Mouse (Mus musculus) hindbrain, embryonic 11.5 days (tissue): ENCODE data around the gene Eif1. TPM values are rescaled to one million over a fixed set of nuclear protein-coding genes. Genes with fewer than 3 reads are reported as not detected.

Source experiments
- ATAC-seq: fragments of 200-750 bp; cut with Nextera tagmentation; 2 replicates; pipeline ENCODE4 v1.8.0; 2017; ENCODE audit warnings: mild to moderate bottlenecking, moderate TSS enrichment, moderate library complexity; ENCODE audit not compliant: low FRiP score
- DNase-seq: peaks from one replicate; pipeline ENCODE4 v3.0.0-alpha.2; 2015; ENCODE audit warnings: low spot score
- H3K27ac ChIP-seq: fragments of 300-500 bp; sonication (generic); 2 replicates; pipeline ENCODE4 v1.5.1; 2014; ENCODE audit warnings: mild to moderate bottlenecking, low read depth, low read length
- H3K27me3 ChIP-seq: fragments of 300-500 bp; sonication (generic); 2 replicates; pipeline ENCODE4 v1.6.1; 2014; ENCODE audit warnings: mild to moderate bottlenecking, low read length, moderate library complexity, mixed read lengths; ENCODE audit not compliant: control insufficient read depth, insufficient read depth
- H3K36me3 ChIP-seq: fragments of 300-500 bp; sonication (generic); 2 replicates; pipeline ENCODE4 v1.6.1; 2014; ENCODE audit warnings: mild to moderate bottlenecking, low read length, moderate library complexity, mixed read lengths; ENCODE audit not compliant: control insufficient read depth, insufficient read depth
- H3K4me1 ChIP-seq: fragments of 300-500 bp; sonication (generic); replicated peaks from 2 replicates; pipeline ENCODE4 v1.6.1; 2014; ENCODE audit warnings: low read length, mixed read lengths; ENCODE audit not compliant: control insufficient read depth, insufficient read depth
- H3K4me2 ChIP-seq: fragments of 300-500 bp; sonication (generic); replicated peaks from 2 replicates; pipeline ENCODE4 v1.6.1; 2014; ENCODE audit warnings: mild to moderate bottlenecking, low read depth, low read length
- H3K4me3 ChIP-seq: fragments of 300-500 bp; sonication (generic); 2 replicates; pipeline ENCODE4 v1.5.1; 2014; ENCODE audit warnings: low read depth, low read length
- H3K9ac ChIP-seq: fragments of 300-500 bp; sonication (generic); 2 replicates; pipeline ENCODE4 v1.6.1; 2014; ENCODE audit warnings: low read depth, low read length
- H3K9me3 ChIP-seq: fragments of 300-500 bp; sonication (generic); 2 replicates; pipeline ENCODE4 v1.6.1; 2016; ENCODE audit warnings: low read length; ENCODE audit not compliant: control insufficient read depth
- WGBS: fragments of 180-500 bp; shearing (Covaris S2); extraction: QIAGEN DNeasy Blood & Tissue Kit; methylation state at CpG from one replicate; pipeline ENCODE4 v1.1.7; 2014; 5-methylcytosine and 5-hydroxymethylcytosine counted together
- polyA plus RNA-seq: library from polyadenylated mRNA; unstranded; fragments of >200 nt; fragmentation: Nextera tagmentation; extraction: Ambion mirVana; gene quantifications from 2 replicates; pipeline ENCODE4 v1.2.1, GENCODE M21; 2014

The Eif1 gene
- 1,709 and 1,853 TPM in 2 replicates for polyA plus RNA-seq

DNA sequence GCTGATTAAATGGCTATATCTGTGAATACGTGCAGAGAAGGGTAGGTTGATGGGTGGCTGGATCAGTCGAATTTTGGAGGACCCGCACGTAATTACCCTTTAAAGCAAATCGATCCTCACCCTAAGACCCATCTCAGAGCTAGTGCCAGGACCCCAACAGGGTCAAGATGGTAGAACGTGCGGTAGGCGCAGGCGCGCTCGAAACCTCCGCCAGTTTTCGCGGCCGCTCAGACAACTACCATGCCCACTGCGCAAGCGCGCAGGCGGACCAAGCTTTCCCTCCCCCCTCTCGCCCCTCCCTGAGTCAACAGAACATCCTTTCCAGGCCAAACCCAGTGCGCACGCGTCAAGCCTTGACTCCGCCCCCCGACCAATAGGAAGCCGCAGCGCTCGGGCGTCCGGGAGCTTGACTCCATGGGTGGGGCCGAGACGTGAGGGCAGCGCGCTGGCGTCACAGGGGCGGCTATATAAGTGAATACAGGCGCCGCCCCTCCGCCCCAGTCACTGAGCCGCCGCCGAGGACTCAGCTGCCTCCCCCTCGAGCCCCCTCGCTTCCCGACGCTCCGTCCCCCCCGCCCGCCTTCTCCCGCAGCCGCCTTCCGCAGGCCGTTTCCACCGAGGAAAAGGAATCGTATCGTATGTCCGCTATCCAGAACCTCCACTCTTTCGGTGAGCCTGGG is at the start of gene Eif1:
Gene Eif1, plus strand, starts transcription at position 394 of the 680 bp plus-strand sequence.
- H3K36me3 ChIP-seq: no peaks in the 10 kb centered on the region
- H3K27me3 ChIP-seq: no peaks in the 10 kb centered on the region
- H3K27ac ChIP-seq: peak within 1 kb of the TSS; percentile 96
- ATAC-seq: peak; percentile 91
- whole genome bisulfite sequencing: 1% methylated on average over 49 of the region's 58 CpGs
- peak within 1 kb of the TSS; percentile 95 for H3K9ac ChIP-seq
- no peaks in the 10 kb centered on the region for H3K9me3 ChIP-seq
- peak within 1 kb of the TSS; percentile 72 for H3K4me2 ChIP-seq
- peak; percentile 100 for DNase-seq
- peak within 1 kb of the TSS; percentile 88 for H3K4me3 ChIP-seq
- H3K4me1 ChIP-seq: no peaks in the 10 kb centered on the region

DNA sequence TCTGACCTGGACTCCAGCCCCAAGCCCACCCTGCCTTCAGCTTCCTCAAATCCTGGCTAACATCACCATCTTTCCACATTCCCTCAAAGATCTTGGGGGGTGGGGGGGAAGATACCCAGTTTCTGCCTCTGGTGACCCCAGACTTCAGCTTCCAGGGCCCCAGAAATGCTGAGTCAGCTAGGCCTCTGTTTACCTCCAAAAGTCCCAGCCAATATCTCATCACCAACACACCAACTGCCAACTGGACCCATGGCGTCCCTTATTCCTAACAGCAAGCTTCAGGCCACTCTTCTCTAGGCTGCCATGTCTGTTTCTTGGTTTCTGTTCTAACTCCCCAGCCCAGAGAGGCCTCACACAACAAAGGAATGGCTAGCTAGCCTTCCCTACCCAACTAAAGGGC is 47.8 kb upstream of the Eif1 start:
- Histone ChIP-seq H3K4me1 (no peaks in the 10 kb centered on the region), H3K36me3 (no peaks in the 10 kb centered on the region), H3K27ac (no peak overlapping the region), H3K9ac (no peak overlapping the region), H3K9me3 (no peaks in the 10 kb centered on the region), H3K4me3 (no peak overlapping the region), H3K27me3 (no peaks in the 10 kb centered on the region), H3K4me2 (no peak overlapping the region)
- ATAC-seq (no peak), DNase-seq (no peak)
- WGBS: 81% methylated on average over 1 of the region's 1 CpGs

DNA sequence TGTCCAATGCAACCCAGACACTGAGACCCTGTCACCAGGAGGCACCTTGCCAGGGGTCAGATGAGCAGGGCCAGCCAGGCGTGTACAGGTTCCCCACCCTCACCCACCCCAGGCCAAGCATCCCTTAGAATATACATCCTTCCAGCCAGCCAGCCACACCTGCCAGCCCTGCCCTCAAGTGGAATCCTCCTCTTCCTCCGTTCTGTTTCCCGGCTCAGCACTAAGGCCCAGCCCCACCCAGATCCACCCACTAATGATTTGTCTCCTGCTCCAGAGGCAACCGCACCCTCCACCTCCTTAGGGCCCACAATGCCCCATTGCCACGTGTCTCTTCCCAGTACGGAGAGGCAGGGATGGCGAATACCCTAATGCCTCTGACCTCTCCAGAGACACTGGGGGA is 45.0 kb upstream of the Eif1 start:
- Histone ChIP-seq H3K9me3 (no peaks in the 10 kb centered on the region), H3K9ac (no peak overlapping the region), H3K27me3 (no peaks in the 10 kb centered on the region), H3K4me1 (no peaks in the 10 kb centered on the region), H3K36me3 (no peaks in the 10 kb centered on the region), H3K4me2 (no peak overlapping the region), H3K27ac (no peak overlapping the region), H3K4me3 (no peak overlapping the region)
- DNase-seq: no peak
- ATAC-seq: no peak
- WGBS: 68% methylated on average over 7 of the region's 7 CpGs

GRCm38 (mm10) chr11:100275466-100275865 is 44.2 kb upstream of the Eif1 start:
- WGBS: 45% methylated on average over 5 of the region's 5 CpGs
- Histone ChIP-seq H3K36me3 (no peaks in the 10 kb centered on the region), H3K4me1 (no peaks in the 10 kb centered on the region), H3K4me3 (no peak overlapping the region), H3K4me2 (no peak overlapping the region), H3K27ac (no peak overlapping the region), H3K27me3 (no peaks in the 10 kb centered on the region), H3K9me3 (no peaks in the 10 kb centered on the region), H3K9ac (no peak overlapping the region)
- DNase-seq (no peak), ATAC-seq (no peak)

- 73% methylated on average over 15 of the region's 15 CpGs for WGBS
- no peak for DNase-seq
- ATAC-seq: no peak
- H3K9me3 ChIP-seq: no peaks in the 10 kb centered on the region
- H3K4me3 ChIP-seq: no peak overlapping the region
- H3K27ac ChIP-seq: no peak overlapping the region
- no peaks in the 10 kb centered on the region for H3K27me3 ChIP-seq
- no peaks in the 10 kb centered on the region for H3K36me3 ChIP-seq
- H3K4me2 ChIP-seq: no peak overlapping the region
- H3K4me1 ChIP-seq: no peaks in the 10 kb centered on the region
- H3K9ac ChIP-seq: no peak overlapping the region
These were observed 41.8 kb upstream of the Eif1 start for GRCm38 (mm10) chr11:100277726-100278480.

DNA sequence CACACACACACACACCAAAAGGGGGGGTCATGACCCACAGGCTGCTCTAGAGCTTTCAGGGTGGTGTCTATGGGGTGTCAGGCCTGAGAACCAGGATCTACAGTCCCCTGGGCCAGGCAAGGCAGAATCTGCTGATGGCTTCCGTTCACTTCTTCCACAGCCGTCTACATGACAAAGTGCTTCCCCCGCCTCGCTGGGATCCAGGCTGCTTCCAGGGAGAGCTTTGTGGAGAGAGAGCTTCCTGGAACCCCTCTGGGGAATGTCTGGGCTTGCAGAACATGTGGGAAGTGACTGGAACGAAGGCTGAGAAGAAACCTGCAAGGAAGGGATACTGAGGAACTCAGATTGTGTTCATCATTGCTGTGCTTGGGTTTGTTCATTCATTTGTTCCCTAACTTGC is 40.9 kb upstream of the Eif1 start:
- no peak overlapping the region for H3K4me2 ChIP-seq

GRCm38 (mm10) chr11:100281596-100282544 is 37.8 kb upstream of the Eif1 start:
- WGBS: 23% methylated on average over 11 of the region's 11 CpGs
- Histone ChIP-seq H3K9ac (no peak overlapping the region), H3K27me3 (no peaks in the 10 kb centered on the region), H3K4me2 (no peak overlapping the region), H3K27ac (no peak overlapping the region), H3K4me1 (no peaks in the 10 kb centered on the region), H3K4me3 (no peak overlapping the region), H3K36me3 (no peaks in the 10 kb centered on the region), H3K9me3 (no peaks in the 10 kb centered on the region)
- ATAC-seq (peak; percentile 56), DNase-seq (peak; percentile 97)

More for the DNA sequence above, 40.9 kb upstream of the Eif1 start:
- Histone ChIP-seq H3K9me3 (no peaks in the 10 kb centered on the region), H3K27me3 (no peaks in the 10 kb centered on the region), H3K27ac (no peak overlapping the region), H3K9ac (no peak overlapping the region), H3K4me3 (no peak overlapping the region), H3K4me1 (no peaks in the 10 kb centered on the region), H3K36me3 (no peaks in the 10 kb centered on the region)
- DNase-seq: no peak
- ATAC-seq: no peak
- WGBS: 58% methylated on average over 5 of the region's 5 CpGs

- H3K4me3 ChIP-seq: no peak overlapping the region
- ATAC-seq (peak; percentile 56), DNase-seq (peak; percentile 89)
- H3K27ac ChIP-seq: no peak overlapping the region
- H3K36me3 ChIP-seq: no peaks in the 10 kb centered on the region
- H3K4me2 ChIP-seq: no peak overlapping the region
- no peaks in the 10 kb centered on the region for H3K9me3 ChIP-seq
- 22% methylated on average over 10 of the region's 10 CpGs for WGBS
- no peaks in the 10 kb centered on the region for H3K4me1 ChIP-seq
- no peaks in the 10 kb centered on the region for H3K27me3 ChIP-seq
- H3K9ac ChIP-seq: no peak overlapping the region
These were observed 37.1 kb upstream of the Eif1 start for GRCm38 (mm10) chr11:100282549-100282948.
